Mouse (Mus musculus): ENCODE measurements at regions not wholly inside any gene's neighbourhood (a gene's known extent, or its start where the extent isn't known, plus 50 kb on each side); places are given as distances from the start of the nearest gene placed in this dataset.

GRCm38 (mm10) chr3:8440701-8441365 is 1169.1 kb downstream of the Zfp704 start:
- peak; percentile 14 for DNase-seq

Measured in lung, postnatal 10 days (tissue).